Mouse (Mus musculus) forebrain, embryonic 16.5 days (tissue): ENCODE measurements around the gene Il22ra1. TPM values are rescaled to one million over a fixed set of nuclear protein-coding genes. Genes with fewer than 3 reads are reported as not detected.

Experiments used
- ATAC-seq: fragments of 200-750 bp; cut with Nextera tagmentation; 2 replicates; pipeline ENCODE4 v1.8.0; 2017; ENCODE audit warnings: mild to moderate bottlenecking, moderate library complexity
- H3K27ac ChIP-seq: fragments of 300-500 bp; sonication (generic); 2 replicates; pipeline ENCODE4 v1.5.1; 2014; ENCODE audit warnings: low read length, control low read depth
- H3K27me3 ChIP-seq: fragments of 300-500 bp; sonication (generic); replicated peaks from 2 replicates; pipeline ENCODE4 v1.6.1; 2014; ENCODE audit warnings: low read length; ENCODE audit not compliant: control insufficient read depth, insufficient read depth
- H3K36me3 ChIP-seq: fragments of 300-500 bp; sonication (generic); 2 replicates; pipeline ENCODE4 v1.6.1; 2014; ENCODE audit not compliant: control insufficient read depth, insufficient read depth
- H3K4me1 ChIP-seq: fragments of 300-500 bp; sonication (generic); replicated peaks from 2 replicates; pipeline ENCODE4 v1.6.1; 2014; ENCODE audit warnings: low read length; ENCODE audit not compliant: control insufficient read depth, insufficient read depth
- H3K4me2 ChIP-seq: fragments of 300-500 bp; sonication (generic); 2 replicates; pipeline ENCODE4 v1.6.1; 2014; ENCODE audit warnings: mild to moderate bottlenecking, low read length, control low read depth
- H3K4me3 ChIP-seq: fragments of 300-500 bp; sonication (generic); replicated peaks from 2 replicates; pipeline ENCODE4 v1.5.1; 2014; ENCODE audit warnings: mild to moderate bottlenecking, low read length, control low read depth
- H3K9ac ChIP-seq: fragments of 300-500 bp; sonication (generic); replicated peaks from 2 replicates; pipeline ENCODE4 v1.6.1; 2014; ENCODE audit warnings: low read depth, low read length, control low read depth
- H3K9me3 ChIP-seq: fragments of 300-500 bp; sonication (generic); 2 replicates; pipeline ENCODE4 v1.6.1; 2016; ENCODE audit warnings: low read length; ENCODE audit not compliant: control insufficient read depth
- WGBS: fragments of 180-500 bp; shearing (Covaris S2); extraction: QIAGEN DNeasy Blood & Tissue Kit; methylation state at CpG from one replicate; pipeline ENCODE4 v1.1.7; 2014; 5-methylcytosine and 5-hydroxymethylcytosine counted together
- polyA plus RNA-seq: library from polyadenylated mRNA; unstranded; fragments of >200 nt; fragmentation: Nextera tagmentation; extraction: Ambion mirVana; gene quantifications from 2 replicates; pipeline ENCODE4 v1.2.1, GENCODE M21; 2015

Gene Il22ra1
- polyA plus RNA-seq, 1 experiment from 2014 or later: not detected

GRCm38 (mm10) chr4:135744726-135745448 is 16.9 kb downstream of the Il22ra1 start:
- H3K9ac ChIP-seq: no peak overlapping the region
- no peak overlapping the region for H3K27ac ChIP-seq
- H3K4me1 ChIP-seq: no peaks in the 10 kb centered on the region
- H3K4me3 ChIP-seq: no peak overlapping the region
- no peak overlapping the region for H3K4me2 ChIP-seq
- H3K9me3 ChIP-seq: no peaks in the 10 kb centered on the region
- ATAC-seq: no peak
- WGBS: 68% methylated on average over 16 of the region's 16 CpGs
- no peaks in the 10 kb centered on the region for H3K36me3 ChIP-seq
- H3K27me3 ChIP-seq: no peaks in the 10 kb centered on the region

- Histone ChIP-seq H3K4me3 (no peak overlapping the region), H3K9ac (no peak overlapping the region), H3K9me3 (no peaks in the 10 kb centered on the region), H3K27ac (no peak overlapping the region), H3K36me3 (no peaks in the 10 kb centered on the region), H3K4me2 (no peak overlapping the region), H3K4me1 (no peaks in the 10 kb centered on the region), H3K27me3 (no peaks in the 10 kb centered on the region)
- 78% methylated on average over 10 of the region's 10 CpGs for WGBS
- no peak for ATAC-seq
These were observed 17.6 kb downstream of the Il22ra1 start for GRCm38 (mm10) chr4:135745613-135746012.

GRCm38 (mm10) chr4:135750896-135751295 is 22.9 kb downstream of the Il22ra1 start:
- Histone ChIP-seq H3K27me3 (no peaks in the 10 kb centered on the region), H3K36me3 (no peaks in the 10 kb centered on the region), H3K27ac (no peak overlapping the region), H3K4me1 (no peaks in the 10 kb centered on the region), H3K9ac (no peak overlapping the region), H3K9me3 (no peaks in the 10 kb centered on the region), H3K4me2 (no peak overlapping the region), H3K4me3 (no peak overlapping the region)
- no peak for ATAC-seq
- WGBS: 77% methylated on average over 8 of the region's 8 CpGs

GRCm38 (mm10) chr4:135752106-135752778 is 24.3 kb downstream of the Il22ra1 start:
- Histone ChIP-seq H3K27ac (no peak overlapping the region), H3K27me3 (no peaks in the 10 kb centered on the region), H3K9me3 (no peaks in the 10 kb centered on the region), H3K4me1 (no peaks in the 10 kb centered on the region), H3K4me2 (no peak overlapping the region), H3K9ac (no peak overlapping the region), H3K36me3 (no peaks in the 10 kb centered on the region), H3K4me3 (no peak overlapping the region)
- no peak for ATAC-seq
- WGBS: 75% methylated on average over 7 of the region's 7 CpGs

- Histone ChIP-seq H3K4me3 (no peak overlapping the region), H3K4me2 (no peak overlapping the region), H3K36me3 (no peaks in the 10 kb centered on the region), H3K27me3 (no peaks in the 10 kb centered on the region), H3K4me1 (no peaks in the 10 kb centered on the region), H3K27ac (no peak overlapping the region), H3K9ac (no peak overlapping the region), H3K9me3 (no peaks in the 10 kb centered on the region)
- no peak for ATAC-seq
- 96% methylated on average over 8 of the region's 8 CpGs for WGBS
These were observed 24.8 kb downstream of the Il22ra1 start for GRCm38 (mm10) chr4:135752779-135753164.

GRCm38 (mm10) chr4:135758331-135758730 is 30.4 kb downstream of the Il22ra1 start:
- H3K27me3 ChIP-seq: no peaks in the 10 kb centered on the region
- WGBS: 38% methylated on average over 4 of the region's 4 CpGs

GRCm38 (mm10) chr4:135758825-135759224 is 30.9 kb downstream of the Il22ra1 start:
- no peaks in the 10 kb centered on the region for H3K9me3 ChIP-seq
- H3K27ac ChIP-seq: no peak overlapping the region
- ATAC-seq: no peak
- no peak overlapping the region for H3K9ac ChIP-seq
- no peak overlapping the region for H3K4me2 ChIP-seq
- no peaks in the 10 kb centered on the region for H3K27me3 ChIP-seq
- no peaks in the 10 kb centered on the region for H3K4me1 ChIP-seq
- WGBS: 41% methylated on average over 6 of the region's 6 CpGs
- no peak overlapping the region for H3K4me3 ChIP-seq
- H3K36me3 ChIP-seq: no peaks in the 10 kb centered on the region

More at GRCm38 (mm10) chr4:135758331-135758730, 30.4 kb downstream of the Il22ra1 start:
- Histone ChIP-seq H3K4me2 (no peak overlapping the region), H3K4me3 (no peak overlapping the region), H3K4me1 (no peaks in the 10 kb centered on the region), H3K27ac (no peak overlapping the region), H3K36me3 (no peaks in the 10 kb centered on the region), H3K9me3 (no peaks in the 10 kb centered on the region), H3K9ac (no peak overlapping the region)
- no peak for ATAC-seq

- no peak within 1 kb of the TSS for H3K4me3 ChIP-seq
- H3K4me1 ChIP-seq: no peaks in the 10 kb centered on the region
- no peaks in the 10 kb centered on the region for H3K27me3 ChIP-seq
- no peaks in the 10 kb centered on the region for H3K36me3 ChIP-seq
- no peak within 1 kb of the TSS for H3K9ac ChIP-seq
- H3K27ac ChIP-seq: no peak within 1 kb of the TSS
- WGBS: 56% methylated on average over 10 of the region's 10 CpGs
- no peak for ATAC-seq
- no peaks in the 10 kb centered on the region for H3K9me3 ChIP-seq
- no peak within 1 kb of the TSS for H3K4me2 ChIP-seq
These were observed 31.5 kb downstream of the Il22ra1 start, which contains the start of gene Myom3 for GRCm38 (mm10) chr4:135759356-135759976. Myom3 (plus strand) TSS chr4:135759715.

GRCm38 (mm10) chr4:135761048-135761447 is 33.1 kb downstream of the Il22ra1 start:
- Histone ChIP-seq H3K4me1 (no peaks in the 10 kb centered on the region), H3K4me2 (no peak overlapping the region), H3K36me3 (no peaks in the 10 kb centered on the region), H3K9me3 (no peaks in the 10 kb centered on the region), H3K27me3 (no peaks in the 10 kb centered on the region), H3K4me3 (no peak overlapping the region), H3K9ac (no peak overlapping the region), H3K27ac (no peak overlapping the region)
- WGBS: 69% methylated on average over 8 of the region's 8 CpGs
- ATAC-seq: no peak
